Mouse (Mus musculus) gastrocnemius, postnatal 4 days (tissue): ENCODE measurements around the gene Afdn. TPM values are rescaled to one million over a fixed set of nuclear protein-coding genes. Genes with fewer than 3 reads are reported as not detected.
A peak's percentile ranks its signal among the peaks of the same experiment; 100 is the strongest.

Experiments
- DNase-seq, 2 experiments: peaks; one replicate each; pipeline ENCODE4 v3.0.0; 2021 to 2022; ENCODE audit warnings: low spot score in 2 of 2, mixed read lengths in 2 of 2
- long read RNA-seq, 2 experiments: library from polyadenylated mRNA; stranded (forward); transcript quantifications; one replicate each; pipeline ENCODE4 v2.0.0; 2021
- total RNA-seq, 2 experiments: library from RNA; stranded (reverse); gene quantifications; 2 replicates each; pipeline ENCODE4 v1.2.3; 2021

Afdn gene
- 10 to 100 TPM; 82.2 to 87.1 TPM for total RNA-seq
- long read RNA-seq, experiment 1, partial matches to known transcripts: 9 of 19 reads
- long read RNA-seq, experiment 1, other reads (novel, unspliced or antisense): 10 of 19 reads
- long read RNA-seq, experiment 2, partial matches to known transcripts: 13 of 37 reads
- long read RNA-seq, experiment 2, other reads (novel, unspliced or antisense): 22 of 37 reads

GRCm38 (mm10) chr17:13759853-13760627 lies at the start of gene Afdn:
TSS of gene Afdn (plus strand) at chr17:13760539.
- DNase-seq: peak; percentile 62 to 77

- no peak for DNase-seq
These were observed 49.2 kb upstream of the Afdn start for GRCm38 (mm10) chr17:13711173-13711572.

GRCm38 (mm10) chr17:13712116-13712515 lies 48.2 kb upstream of the Afdn start:
- no peak for DNase-seq

DNA sequence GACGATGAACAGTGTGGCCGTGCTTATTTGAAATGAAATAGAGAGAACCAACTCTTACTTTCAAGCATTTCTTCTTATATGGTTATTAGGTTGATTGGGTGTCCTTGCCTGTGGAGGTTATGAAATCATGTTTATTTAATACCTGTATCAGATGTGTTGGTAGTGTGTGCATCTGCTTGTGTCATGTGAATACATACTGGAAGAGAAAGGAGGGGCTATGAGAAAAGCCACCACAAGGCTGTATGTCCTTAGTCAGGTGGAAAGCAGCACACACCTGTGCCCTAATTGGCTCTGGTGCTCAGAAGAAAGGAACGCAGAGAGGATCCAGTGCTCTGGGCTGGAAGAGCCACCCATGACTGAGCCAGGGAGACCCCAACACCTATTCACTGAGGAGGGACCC lies 47.8 kb upstream of the Afdn start:
- DNase-seq: no peak

GRCm38 (mm10) chr17:13714128-13714527 lies 46.2 kb upstream of the Afdn start:
- DNase-seq: no peak

DNA sequence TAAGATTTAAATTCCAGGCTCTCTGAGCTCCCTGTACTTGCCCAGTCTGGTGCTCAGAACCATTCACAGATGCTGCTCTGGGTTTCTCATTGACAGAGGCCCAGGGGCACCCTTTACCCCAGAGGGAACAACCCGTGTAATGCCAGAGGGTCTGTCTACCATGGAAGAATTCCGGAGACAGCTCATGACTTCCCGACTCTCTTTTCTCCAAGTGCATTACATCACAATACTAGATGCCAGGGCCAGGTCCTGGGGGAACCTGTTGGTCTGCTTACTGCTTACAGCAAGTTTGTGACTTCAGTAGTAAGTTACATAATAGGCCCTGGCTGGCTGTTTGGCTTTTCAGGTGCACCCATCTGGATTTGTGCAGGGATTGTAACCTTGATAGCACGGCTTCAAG lies 45.7 kb upstream of the Afdn start:
- DNase-seq: no peak

- DNase-seq: no peak
These were observed 44.8 kb upstream of the Afdn start for GRCm38 (mm10) chr17:13715511-13715910.

DNA sequence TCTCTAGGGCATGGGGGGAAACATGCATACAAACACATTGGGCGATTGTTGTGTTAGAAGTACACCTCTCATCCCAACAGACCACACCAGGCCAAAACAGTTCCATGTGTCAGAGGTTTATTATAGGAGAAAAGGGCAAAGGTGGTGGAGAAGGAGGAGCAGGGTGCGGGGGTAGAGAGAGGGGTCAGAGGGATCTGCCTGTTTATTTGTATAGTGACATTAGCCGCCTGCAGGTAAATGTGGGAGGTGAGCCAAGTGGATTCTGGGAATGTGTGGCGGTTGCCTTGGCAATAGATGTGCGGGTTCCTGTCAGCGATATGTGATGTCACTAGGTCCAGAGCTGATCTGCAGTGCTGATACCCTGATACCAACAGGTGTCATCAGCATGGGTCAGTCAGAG lies 44.0 kb upstream of the Afdn start:
- no peak for DNase-seq

GRCm38 (mm10) chr17:13717428-13717827 lies 42.9 kb upstream of the Afdn start:
- no peak for DNase-seq

- DNase-seq: no peak
These were observed 40.2 kb upstream of the Afdn start for GRCm38 (mm10) chr17:13720187-13720586.

GRCm38 (mm10) chr17:13721372-13721771 lies 39.0 kb upstream of the Afdn start:
- DNase-seq: no peak

GRCm38 (mm10) chr17:13722434-13722833 lies 37.9 kb upstream of the Afdn start:
- no peak for DNase-seq

DNA sequence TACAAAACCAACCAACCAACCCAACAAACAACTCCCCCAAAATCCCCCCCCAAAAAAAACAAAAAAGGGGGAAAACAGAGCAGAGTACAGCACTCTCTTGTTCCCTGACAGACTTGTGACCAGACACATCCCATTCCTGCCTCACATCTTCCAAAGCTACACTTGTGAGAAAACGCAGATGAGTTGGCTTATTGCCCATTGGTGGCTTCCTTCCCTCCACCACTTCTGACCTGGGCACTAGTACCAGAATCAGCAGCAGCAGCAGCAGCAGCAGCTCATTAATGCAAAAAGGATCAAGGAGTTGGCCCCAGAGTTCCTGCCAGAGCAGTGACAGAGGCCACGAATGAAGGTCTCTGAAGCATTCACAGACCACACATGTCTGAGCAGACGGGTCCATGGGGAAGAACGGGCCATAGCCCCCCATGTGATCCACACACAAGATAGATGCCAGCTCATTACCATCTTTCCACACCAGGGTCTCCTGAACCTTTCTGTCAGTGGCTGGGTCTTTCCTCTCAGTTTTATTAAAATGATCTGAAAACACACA lies 35.3 kb upstream of the Afdn start:
- DNase-seq: no peak

DNA sequence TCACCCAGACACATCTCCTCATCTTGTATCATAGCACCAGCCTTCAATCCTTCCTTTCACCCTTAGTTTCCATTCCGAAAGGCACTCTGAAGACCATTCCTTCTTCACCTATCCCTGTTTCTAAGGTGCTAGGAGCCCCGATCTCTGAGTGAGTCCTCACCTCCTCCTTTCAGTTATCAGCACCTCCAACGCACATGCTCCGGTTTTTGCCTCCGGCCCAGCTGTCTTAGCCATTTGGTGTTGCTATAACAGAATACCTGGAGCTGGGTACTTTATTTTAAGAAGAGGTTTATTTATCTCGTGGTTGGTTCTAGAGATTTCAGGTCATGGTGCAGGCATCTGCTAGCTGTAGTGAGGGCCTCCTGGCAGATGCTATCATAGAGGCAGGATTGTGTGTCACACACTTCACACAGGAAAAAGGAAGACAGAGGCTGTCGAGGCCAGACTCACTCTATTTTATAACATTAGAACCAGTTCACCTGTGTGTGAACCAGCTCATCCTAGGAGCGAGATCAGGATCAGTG lies 33.4 kb upstream of the Afdn start:
- no peak for DNase-seq

- no peak for DNase-seq
These were observed 29.2 kb upstream of the Afdn start for GRCm38 (mm10) chr17:13730980-13731726.

DNA sequence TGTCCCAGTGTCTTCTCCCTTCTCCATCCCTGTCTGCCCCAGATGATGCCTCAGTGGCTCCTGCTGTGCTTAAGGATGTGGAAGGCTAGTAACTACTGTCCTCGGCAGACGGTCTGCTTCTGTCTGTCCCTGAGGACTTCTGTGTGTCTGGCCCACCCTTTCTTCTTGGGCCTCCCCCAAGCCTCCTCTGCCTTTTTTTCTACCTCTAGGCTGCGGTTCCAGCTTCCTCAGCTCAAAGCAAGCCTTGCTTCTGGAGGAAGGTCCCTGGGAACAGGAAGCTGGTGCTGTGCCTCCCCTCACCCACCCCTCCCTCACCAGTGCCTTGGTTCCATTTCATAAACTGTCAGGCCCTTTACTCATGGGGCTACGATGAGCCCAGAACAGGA lies 28.6 kb upstream of the Afdn start:
- no peak for DNase-seq

DNA sequence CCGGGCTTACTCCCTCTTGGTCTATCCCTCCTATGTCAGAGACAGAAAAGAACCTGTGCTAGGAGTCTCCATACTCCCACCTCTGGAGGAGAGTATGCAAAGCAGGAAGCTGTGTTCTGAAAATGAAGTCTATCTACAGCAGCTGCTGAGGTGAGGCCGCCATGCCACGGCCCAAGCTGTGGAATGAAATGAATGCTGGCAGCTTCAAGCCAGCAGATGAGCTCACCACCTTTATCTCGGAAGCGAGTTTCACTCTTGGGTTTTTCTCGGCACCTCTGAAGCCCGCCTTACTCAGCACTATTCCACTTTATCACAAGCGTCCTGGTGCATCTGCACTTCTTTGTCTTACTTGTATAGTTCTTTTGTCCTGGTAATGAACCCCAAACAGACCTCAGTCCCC lies 27.7 kb upstream of the Afdn start:
- DNase-seq: no peak

DNA sequence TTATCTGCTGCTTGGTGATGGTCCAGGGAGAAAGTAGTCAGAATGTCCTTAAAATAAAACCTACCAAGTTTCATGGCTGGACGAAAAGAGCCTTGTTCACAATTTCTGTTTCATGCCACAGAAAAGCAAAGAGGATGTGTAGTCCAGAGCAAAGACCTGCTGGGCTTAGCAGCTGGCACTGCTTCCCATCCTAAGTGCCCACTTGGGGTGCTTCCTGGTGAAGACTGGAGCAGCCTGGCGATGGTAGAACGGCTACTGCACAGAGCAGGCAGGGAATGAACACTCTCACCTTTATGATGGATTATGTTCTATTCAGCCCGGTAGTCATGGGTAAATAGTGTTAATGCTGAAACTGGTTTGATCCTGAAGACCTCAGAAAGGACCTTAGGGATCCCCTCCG lies 26.4 kb upstream of the Afdn start:
- no peak for DNase-seq

GRCm38 (mm10) chr17:13735057-13735456 lies 25.3 kb upstream of the Afdn start:
- DNase-seq: no peak

DNA sequence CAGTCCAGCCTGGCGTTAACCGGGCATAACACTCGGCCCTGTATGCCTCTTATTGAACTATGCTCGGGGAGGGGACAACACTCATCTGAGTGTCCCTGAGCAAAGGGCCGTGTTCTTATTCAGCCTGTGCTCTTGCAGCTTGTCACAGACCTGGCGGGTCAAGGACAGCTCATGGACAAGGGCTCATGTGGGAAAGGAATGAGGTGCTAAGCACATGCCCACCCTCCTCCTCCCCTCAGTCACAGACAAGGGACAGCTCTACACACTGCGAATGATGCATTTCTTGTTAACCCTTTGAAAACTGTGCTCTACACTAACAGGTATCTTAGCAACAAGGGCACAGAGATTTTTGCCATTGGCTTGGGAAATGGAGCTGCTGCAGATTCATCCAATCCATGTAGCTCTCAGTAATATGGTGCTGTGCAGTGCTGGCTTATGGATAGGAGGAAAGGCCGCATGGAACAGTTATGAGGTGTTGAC lies 24.5 kb upstream of the Afdn start:
- no peak for DNase-seq

DNA sequence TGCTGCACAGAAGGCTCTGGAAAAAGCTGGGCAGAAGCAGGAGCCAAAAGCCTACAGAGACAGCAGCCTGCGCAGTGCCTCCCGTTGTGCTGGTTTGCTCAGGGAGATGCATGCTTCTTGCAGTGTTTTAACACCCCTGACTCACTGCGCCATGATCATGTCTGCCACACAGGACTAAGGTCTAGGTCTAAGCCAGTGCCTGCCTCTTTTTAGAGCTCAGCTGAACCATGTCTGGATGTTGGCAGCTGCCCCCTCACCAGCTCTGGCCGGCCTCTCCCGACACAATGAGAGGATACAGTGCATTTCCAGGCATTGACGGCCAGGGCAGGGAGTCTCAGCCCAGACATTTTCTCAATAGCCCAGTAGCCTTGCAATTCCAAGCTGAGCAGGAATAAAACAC lies 23.0 kb upstream of the Afdn start:
- no peak for DNase-seq
